Mouse (Mus musculus): ENCODE measurements around the gene Gm14525. TPM values are rescaled to one million over a fixed set of nuclear protein-coding genes. Genes with fewer than 3 reads are reported as not detected.
"Not testable (repeated sequence)": the region's sequence is repeated elsewhere in the genome, so short reads cannot be mapped to it uniquely, and the experiment has no call there.

The Gm14525 gene
- not detected in 2 replicates for polyA plus RNA-seq (2015; fragmentation: Nextera tagmentation; extraction: Ambion mirVana)

DNA sequence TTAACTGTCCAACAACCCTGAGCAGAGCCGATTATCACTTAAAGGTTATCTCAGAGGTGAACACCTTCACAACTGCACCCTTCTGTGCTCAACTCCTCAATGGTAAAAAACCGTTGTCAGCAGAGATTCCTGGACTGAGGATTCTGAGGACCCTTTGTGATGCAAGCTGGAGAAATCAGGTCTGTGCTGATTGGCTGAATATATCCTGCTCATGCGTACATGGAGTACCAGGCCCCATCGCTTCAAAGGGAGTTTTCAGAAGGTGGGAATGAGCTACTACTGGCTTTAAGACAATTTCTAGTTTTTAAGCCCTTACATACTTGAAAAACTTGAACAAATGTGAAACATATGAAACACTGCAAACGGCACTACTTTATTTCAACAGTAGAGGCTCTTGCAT lies at the start of gene Gm14525:
TSS of gene Gm14525 (minus strand) at position 101 of the 400 bp plus-strand sequence.
- 77% methylated on average over 3 of the region's 5 CpGs for WGBS
- H3K4me3 ChIP-seq (ENCODE audit: low read depth, low read length); H3K36me3 ChIP-seq (ENCODE audit: control insufficient read depth, insufficient read depth, low read length); ATAC-seq (ENCODE audit: low FRiP score, low TSS enrichment); H3K9ac ChIP-seq (ENCODE audit: low read length); H3K27ac ChIP-seq (replicated peaks); H3K4me1 ChIP-seq (replicated peaks; ENCODE audit: control insufficient read depth, insufficient read depth); H3K4me2 ChIP-seq (replicated peaks; ENCODE audit: low read depth); DNase-seq (ENCODE audit: low spot score); H3K27me3 ChIP-seq (ENCODE audit: control insufficient read depth, insufficient read depth, low read length); H3K9me3 ChIP-seq (ENCODE audit: control insufficient read depth, low read length): not testable (repeated sequence)

Other genes with a start within 250 kb of the Gm14525 start
- gene Slx, start 157.1 kb downstream of the Gm14525 start, polyA plus RNA-seq (2015; fragmentation: Nextera tagmentation; extraction: Ambion mirVana): not detected in 2 replicates
- gene Gm6121, start 233.1 kb upstream of the Gm14525 start, polyA plus RNA-seq (2015; fragmentation: Nextera tagmentation; extraction: Ambion mirVana): not detected in 2 replicates